Mouse (Mus musculus): Measurements from ENCODE around the gene Tdrd1. TPM values are rescaled to one million over a fixed set of nuclear protein-coding genes. Genes with fewer than 3 reads are reported as not detected.

Gene Tdrd1
- polyA plus RNA-seq, 1 experiment from 2014 or later: 0.02 TPM

DNA sequence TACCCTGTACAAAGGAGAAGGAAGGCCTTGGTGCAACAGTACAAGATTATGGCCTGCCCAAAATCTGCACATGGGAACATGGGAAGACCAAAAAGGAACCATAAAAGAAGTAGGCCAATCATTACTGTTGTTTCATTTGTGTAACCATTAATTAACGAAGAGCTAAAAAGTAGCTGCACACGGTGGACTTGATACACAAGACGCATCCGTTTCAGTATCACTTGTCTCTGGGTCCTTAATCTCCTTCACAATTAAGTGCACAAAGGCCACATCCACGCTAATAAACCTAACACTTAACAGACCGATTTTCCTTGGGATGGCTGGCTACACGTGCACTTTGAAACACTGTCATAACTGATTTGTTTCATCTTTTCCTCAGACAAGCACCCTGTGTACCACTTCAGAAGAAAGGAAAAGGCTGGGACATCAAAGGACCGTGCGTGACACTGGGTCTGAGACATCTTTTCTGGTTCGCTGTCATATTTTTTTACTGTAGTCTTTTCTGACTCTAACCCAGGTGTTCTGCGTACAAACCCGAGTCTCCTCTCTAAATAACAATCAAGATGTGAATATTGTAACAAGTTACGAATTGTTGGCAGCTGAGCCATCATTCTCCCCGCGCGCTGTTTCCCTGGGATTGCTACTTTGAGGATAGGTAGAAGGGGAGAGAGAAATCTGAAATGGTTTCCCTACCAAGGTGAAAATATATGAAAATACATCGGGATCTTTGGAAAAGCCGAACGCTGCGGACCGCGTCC lies 4.8 kb upstream of the Tdrd1 start:
- peak overlapping the region; percentile 87 for H3K27ac ChIP-seq (ENCODE audit: low read length)
- peak overlapping the region; percentile 99 for H3K4me3 ChIP-seq (ENCODE audit: low read depth, low read length)
- no peaks in the 10 kb centered on the region for H3K9me3 ChIP-seq (replicated peaks; ENCODE audit: control insufficient read depth, low read length)
- H3K36me3 ChIP-seq (ENCODE audit: control insufficient read depth, insufficient read depth): no peaks in the 10 kb centered on the region
- peaks cover 20% of the 10 kb centered on the region for H3K4me1 ChIP-seq (ENCODE audit: control insufficient read depth, low read depth, low read length)
- WGBS (ENCODE audit: insufficient replicate concordance): 13% methylated on average over 22 of the region's 22 CpGs
- no peak for ATAC-seq (ENCODE audit: low read depth)
- H3K4me2 ChIP-seq (ENCODE audit: low read depth, low read length): peak overlapping the region; percentile 86
- H3K27me3 ChIP-seq (ENCODE audit: control insufficient read depth, insufficient read depth, low read depth, low read length): peaks cover 8% of the 10 kb centered on the region; the same call in 1 of the 2 replicates
- peak overlapping the region; percentile 96 for H3K9ac ChIP-seq (ENCODE audit: low read depth, low read length)

- Histone ChIP-seq H3K4me1 (ENCODE audit: control insufficient read depth, low read depth, low read length) (peaks cover 20% of the 10 kb centered on the region), H3K27ac (ENCODE audit: low read length) (peak within 1 kb of the TSS; percentile 87), H3K4me2 (ENCODE audit: low read depth, low read length) (peak within 1 kb of the TSS; percentile 86), H3K4me3 (ENCODE audit: low read depth, low read length) (peak within 1 kb of the TSS; percentile 99), H3K36me3 (ENCODE audit: control insufficient read depth, insufficient read depth) (no peaks in the 10 kb centered on the region), H3K9me3 (replicated peaks; ENCODE audit: control insufficient read depth, low read length) (no peaks in the 10 kb centered on the region), H3K9ac (ENCODE audit: low read depth, low read length) (peak within 1 kb of the TSS; percentile 96), H3K27me3 (ENCODE audit: control insufficient read depth, insufficient read depth, low read depth, low read length) (peaks cover 10% of the 10 kb centered on the region; the same call in 1 of the 2 replicates)
- WGBS (ENCODE audit: insufficient replicate concordance): under 1% methylated on average over 65 of the region's 79 CpGs
- peak; percentile 98 for ATAC-seq (ENCODE audit: low read depth)
These were observed 4.1 kb upstream of the Tdrd1 start, which contains the start of gene Ccdc186 for GRCm38 (mm10) chr19:56821798-56822447. Ccdc186 (minus strand) TSS chr19:56822190.

DNA sequence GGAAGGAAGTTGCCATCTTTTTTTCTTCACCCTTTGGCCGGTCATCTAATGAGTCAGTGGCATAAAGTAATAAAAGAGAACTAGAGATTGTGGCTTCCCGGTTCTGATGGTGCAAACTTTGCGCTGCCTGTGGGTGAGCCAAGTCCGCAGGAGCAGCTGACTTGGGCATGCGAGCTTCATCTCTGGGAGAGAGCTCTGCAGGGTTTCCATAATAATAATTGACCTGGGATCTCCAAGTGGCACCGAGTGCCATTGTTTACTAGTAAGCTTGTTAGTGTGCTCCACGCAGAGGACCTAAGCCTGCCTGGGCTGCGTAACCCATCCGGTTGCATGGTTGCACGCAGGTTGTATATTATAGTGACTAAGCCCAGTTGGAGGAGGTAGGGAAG lies 3.6 kb upstream of the Tdrd1 start:
- no peaks in the 10 kb centered on the region for H3K9me3 ChIP-seq (replicated peaks; ENCODE audit: control insufficient read depth, low read length)
- no peak overlapping the region for H3K27ac ChIP-seq (ENCODE audit: low read length)
- H3K9ac ChIP-seq (ENCODE audit: low read depth, low read length): peak overlapping the region; percentile 44; the same call in 1 of the 2 replicates
- ATAC-seq (ENCODE audit: low read depth): 0 out of 2 replicates have a peak, but pooled peaks have one; percentile 1
- H3K4me3 ChIP-seq (ENCODE audit: low read depth, low read length): peak overlapping the region; percentile 99
- peaks cover 10% of the 10 kb centered on the region; the same call in 1 of the 2 replicates for H3K27me3 ChIP-seq (ENCODE audit: control insufficient read depth, insufficient read depth, low read depth, low read length)
- WGBS (ENCODE audit: insufficient replicate concordance): 18% methylated on average over 10 of the region's 10 CpGs
- peak overlapping the region; percentile 83 for H3K4me2 ChIP-seq (ENCODE audit: low read depth, low read length)
- H3K4me1 ChIP-seq (ENCODE audit: control insufficient read depth, low read depth, low read length): peaks cover 20% of the 10 kb centered on the region
- H3K36me3 ChIP-seq (ENCODE audit: control insufficient read depth, insufficient read depth): no peaks in the 10 kb centered on the region

DNA sequence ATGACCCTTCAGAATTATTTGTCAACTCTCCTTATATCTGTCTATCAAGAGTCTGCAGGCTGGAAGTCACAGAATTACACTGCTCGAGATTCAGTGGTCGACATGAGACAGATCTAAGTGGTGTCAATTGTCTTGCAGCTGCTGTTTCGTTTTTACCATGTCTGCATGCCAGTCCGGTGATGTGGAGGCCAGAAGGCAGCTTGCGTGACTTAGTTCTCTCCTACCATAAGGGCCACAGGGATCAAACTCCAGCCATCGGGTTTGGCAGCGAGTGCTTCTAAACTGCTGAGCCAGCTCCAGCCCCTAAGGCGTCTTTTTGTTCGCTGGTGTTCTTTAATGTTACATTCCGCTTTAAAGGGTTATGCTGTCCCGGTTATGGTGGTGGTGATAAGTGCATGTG lies 2.3 kb downstream of the Tdrd1 start:
- Histone ChIP-seq H3K27ac (ENCODE audit: low read length) (no peak overlapping the region), H3K9ac (ENCODE audit: low read depth, low read length) (no peak overlapping the region), H3K4me2 (ENCODE audit: low read depth, low read length) (no peak overlapping the region), H3K4me1 (ENCODE audit: control insufficient read depth, low read depth, low read length) (no peaks in the 10 kb centered on the region; the same call in 1 of the 2 replicates), H3K9me3 (replicated peaks; ENCODE audit: control insufficient read depth, low read length) (no peaks in the 10 kb centered on the region), H3K4me3 (ENCODE audit: low read depth, low read length) (no peak overlapping the region), H3K27me3 (ENCODE audit: control insufficient read depth, insufficient read depth, low read depth, low read length) (peaks cover 9% of the 10 kb centered on the region; the same call in 1 of the 2 replicates), H3K36me3 (ENCODE audit: control insufficient read depth, insufficient read depth) (no peaks in the 10 kb centered on the region)
- WGBS (ENCODE audit: insufficient replicate concordance): 73% methylated on average over 11 of the region's 11 CpGs
- no peak for ATAC-seq (ENCODE audit: low read depth)

- Histone ChIP-seq H3K4me2 (ENCODE audit: low read depth, low read length) (no peak overlapping the region), H3K4me3 (ENCODE audit: low read depth, low read length) (no peak overlapping the region), H3K36me3 (ENCODE audit: control insufficient read depth, insufficient read depth) (no peaks in the 10 kb centered on the region), H3K27ac (ENCODE audit: low read length) (no peak overlapping the region), H3K9ac (ENCODE audit: low read depth, low read length) (no peak overlapping the region), H3K4me1 (ENCODE audit: control insufficient read depth, low read depth, low read length) (no peaks in the 10 kb centered on the region; the same call in 1 of the 2 replicates), H3K27me3 (ENCODE audit: control insufficient read depth, insufficient read depth, low read depth, low read length) (peaks cover 6% of the 10 kb centered on the region; the same call in 1 of the 2 replicates), H3K9me3 (replicated peaks; ENCODE audit: control insufficient read depth, low read length) (no peaks in the 10 kb centered on the region)
- WGBS (ENCODE audit: insufficient replicate concordance): 67% methylated on average over 9 of the region's 9 CpGs
- no peak for ATAC-seq (ENCODE audit: low read depth)
These were observed 3.3 kb downstream of the Tdrd1 start for GRCm38 (mm10) chr19:56829267-56829666.

- H3K27me3 ChIP-seq (ENCODE audit: control insufficient read depth, insufficient read depth, low read depth, low read length): peaks cover 6% of the 10 kb centered on the region; the same call in 1 of the 2 replicates
- no peak overlapping the region for H3K4me2 ChIP-seq (ENCODE audit: low read depth, low read length)
- H3K9me3 ChIP-seq (replicated peaks; ENCODE audit: control insufficient read depth, low read length): no peaks in the 10 kb centered on the region
- H3K27ac ChIP-seq (ENCODE audit: low read length): no peak overlapping the region
- ATAC-seq (ENCODE audit: low read depth): no peak
- no peaks in the 10 kb centered on the region for H3K36me3 ChIP-seq (ENCODE audit: control insufficient read depth, insufficient read depth)
- no peaks in the 10 kb centered on the region; the same call in 1 of the 2 replicates for H3K4me1 ChIP-seq (ENCODE audit: control insufficient read depth, low read depth, low read length)
- no peak overlapping the region for H3K9ac ChIP-seq (ENCODE audit: low read depth, low read length)
- H3K4me3 ChIP-seq (ENCODE audit: low read depth, low read length): no peak overlapping the region
- WGBS (ENCODE audit: insufficient replicate concordance): 84% methylated on average over 4 of the region's 4 CpGs
These were observed 4.2 kb downstream of the Tdrd1 start for GRCm38 (mm10) chr19:56830163-56830562.

DNA sequence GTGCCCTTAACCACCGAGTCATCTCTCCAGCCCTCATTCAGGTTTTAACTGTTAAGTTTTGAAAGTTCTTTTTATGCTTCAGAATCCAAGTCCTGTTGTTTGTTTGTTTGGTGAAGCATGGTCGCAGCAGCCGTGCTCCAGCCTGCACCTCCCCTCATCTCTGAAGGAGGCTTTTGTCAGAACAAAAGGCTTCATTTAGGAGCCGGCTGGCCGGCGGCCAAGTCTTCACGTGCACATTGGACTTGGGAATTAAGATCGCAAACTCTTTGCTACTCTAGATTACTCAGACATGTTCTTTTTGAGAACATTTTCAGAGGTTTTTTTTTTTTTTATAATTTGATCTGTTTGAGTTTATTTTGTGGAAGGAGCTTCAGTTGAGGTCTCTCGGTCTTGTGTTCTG lies 9.3 kb downstream of the Tdrd1 start:
- Histone ChIP-seq H3K4me2 (ENCODE audit: low read depth, low read length) (no peak overlapping the region), H3K4me3 (ENCODE audit: low read depth, low read length) (no peak overlapping the region), H3K4me1 (ENCODE audit: control insufficient read depth, low read depth, low read length) (no peaks in the 10 kb centered on the region), H3K9me3 (replicated peaks; ENCODE audit: control insufficient read depth, low read length) (no peaks in the 10 kb centered on the region), H3K36me3 (ENCODE audit: control insufficient read depth, insufficient read depth) (no peaks in the 10 kb centered on the region), H3K27ac (ENCODE audit: low read length) (no peak overlapping the region), H3K9ac (ENCODE audit: low read depth, low read length) (no peak overlapping the region), H3K27me3 (ENCODE audit: control insufficient read depth, insufficient read depth, low read depth, low read length) (no peaks in the 10 kb centered on the region)
- WGBS (ENCODE audit: insufficient replicate concordance): 71% methylated on average over 9 of the region's 9 CpGs
- no peak for ATAC-seq (ENCODE audit: low read depth)

DNA sequence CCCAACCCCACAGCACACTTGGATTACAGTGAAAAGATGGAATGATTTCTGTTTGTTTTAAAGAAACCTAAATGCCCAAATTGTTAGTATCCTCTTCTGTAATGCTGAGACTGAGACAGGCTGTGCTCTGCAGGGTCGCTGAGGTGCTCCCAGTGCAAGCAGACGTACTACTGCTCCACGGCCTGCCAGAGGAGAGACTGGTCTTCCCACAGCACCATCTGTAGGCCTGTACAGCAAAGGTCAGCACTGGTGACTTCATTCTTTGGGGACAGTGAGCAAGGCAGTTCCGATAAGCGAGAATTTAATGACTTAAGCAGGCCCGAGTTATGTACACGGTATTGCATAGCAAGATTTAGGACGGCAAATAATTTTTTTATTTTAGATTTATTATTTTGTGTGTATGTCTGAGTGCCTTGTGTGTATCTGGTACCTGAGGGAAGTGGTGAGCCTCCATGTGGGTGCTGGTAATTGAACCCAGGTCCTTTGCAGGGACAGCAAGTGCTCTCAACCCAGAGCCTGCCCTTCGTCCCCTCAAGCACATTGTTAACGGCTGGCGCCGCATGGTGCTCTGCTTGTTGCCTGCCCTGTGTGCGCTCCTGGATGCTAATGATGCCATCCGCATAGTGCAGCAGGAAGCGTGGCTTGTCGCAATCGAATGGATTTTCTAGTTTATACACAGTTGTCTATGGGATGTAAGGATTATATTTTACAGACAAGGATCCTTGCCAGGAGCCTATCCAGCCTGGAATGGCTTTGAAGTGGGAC lies 13.1 kb downstream of the Tdrd1 start:
- Histone ChIP-seq H3K4me1 (ENCODE audit: control insufficient read depth, low read depth, low read length) (no peaks in the 10 kb centered on the region), H3K27ac (ENCODE audit: low read length) (no peak overlapping the region), H3K36me3 (ENCODE audit: control insufficient read depth, insufficient read depth) (no peaks in the 10 kb centered on the region), H3K4me3 (ENCODE audit: low read depth, low read length) (no peak overlapping the region), H3K4me2 (ENCODE audit: low read depth, low read length) (no peak overlapping the region), H3K27me3 (ENCODE audit: control insufficient read depth, insufficient read depth, low read depth, low read length) (no peaks in the 10 kb centered on the region), H3K9me3 (replicated peaks; ENCODE audit: control insufficient read depth, low read length) (no peaks in the 10 kb centered on the region), H3K9ac (ENCODE audit: low read depth, low read length) (no peak overlapping the region)
- ATAC-seq (ENCODE audit: low read depth): no peak
- 70% methylated on average over 17 of the region's 17 CpGs for WGBS (ENCODE audit: insufficient replicate concordance)
